Mouse (Mus musculus) limb, embryonic 12.5 days (tissue): ENCODE measurements around the gene Plce1. TPM values are rescaled to one million over a fixed set of nuclear protein-coding genes. Genes with fewer than 3 reads are reported as not detected.

ENCODE experiments used
- ATAC-seq: fragments of 200-750 bp; cut with Nextera tagmentation; 2 replicates; pipeline ENCODE4 v1.8.0; 2017; ENCODE audit warnings: low read depth, moderate TSS enrichment; ENCODE audit not compliant: insufficient number of reproducible peaks, insufficient read depth, low FRiP score, low TSS enrichment
- H3K27ac ChIP-seq: fragments of 300-500 bp; sonication (generic); 2 replicates; pipeline ENCODE4 v1.5.1; 2016; ENCODE audit warnings: mild to moderate bottlenecking, moderate library complexity
- H3K27me3 ChIP-seq: fragments of 300-500 bp; sonication (generic); 2 replicates; pipeline ENCODE4 v1.6.1; 2016; ENCODE audit warnings: mild to moderate bottlenecking, moderate library complexity
- H3K36me3 ChIP-seq: fragments of 300-500 bp; sonication (generic); 2 replicates; pipeline ENCODE4 v1.6.1; 2016; ENCODE audit warnings: mild to moderate bottlenecking, moderate library complexity
- H3K4me1 ChIP-seq: fragments of 300-500 bp; sonication (generic); replicated peaks from 2 replicates; pipeline ENCODE4 v1.6.1; 2016
- H3K4me2 ChIP-seq: fragments of 300-500 bp; sonication (generic); 2 replicates; pipeline ENCODE4 v1.6.1; 2016; ENCODE audit warnings: mild to moderate bottlenecking, moderate library complexity
- H3K4me3 ChIP-seq: fragments of 300-500 bp; sonication (generic); replicated peaks from 2 replicates; pipeline ENCODE4 v1.5.1; 2016; ENCODE audit warnings: mild to moderate bottlenecking
- H3K9ac ChIP-seq: fragments of 300-500 bp; sonication (generic); replicated peaks from 2 replicates; pipeline ENCODE4 v1.6.1; 2016; ENCODE audit warnings: mild to moderate bottlenecking, moderate library complexity
- H3K9me3 ChIP-seq: fragments of 300-500 bp; sonication (generic); 2 replicates; pipeline ENCODE4 v1.6.1; 2016; ENCODE audit warnings: mild to moderate bottlenecking, moderate library complexity
- WGBS: fragments of 180-500 bp; shearing (Covaris S2); methylation state at CpG from one replicate; pipeline ENCODE4 v1.1.7; 2016; 5-methylcytosine and 5-hydroxymethylcytosine counted together
- polyA plus RNA-seq: library from polyadenylated mRNA; unstranded; fragments of >200 nt; fragmentation: Nextera tagmentation; extraction: Ambion mirVana; gene quantifications from 2 replicates; pipeline ENCODE4 v1.2.1, GENCODE M21; 2016

Plce1 gene
- polyA plus RNA-seq, 1 experiment from 2014 or later, result 7.1 TPM

- Histone ChIP-seq H3K27me3 (peaks cover 2% of the 10 kb centered on the region), H3K9ac (no peak overlapping the region), H3K9me3 (no peaks in the 10 kb centered on the region), H3K36me3 (no peaks in the 10 kb centered on the region), H3K4me1 (peaks cover 30% of the 10 kb centered on the region), H3K27ac (no peak overlapping the region), H3K4me2 (no peak overlapping the region), H3K4me3 (no peak overlapping the region)
- WGBS, result 73% methylated on average over 7 of the region's 7 CpGs
- ATAC-seq, result no peak
Measured at GRCm38 (mm10) chr19:38475394-38475793, 5.5 kb upstream of the Plce1 start.

- no peaks in the 10 kb centered on the region for H3K36me3 ChIP-seq
- peaks cover 49% of the 10 kb centered on the region for H3K4me1 ChIP-seq
- WGBS, result 20% methylated on average over 5 of the region's 5 CpGs
- peak overlapping the region; percentile 84 for H3K27ac ChIP-seq
- H3K4me2 ChIP-seq, result no peak overlapping the region
- ATAC-seq, result no peak
- peaks cover 7% of the 10 kb centered on the region for H3K27me3 ChIP-seq
- no peak overlapping the region for H3K9ac ChIP-seq
- H3K9me3 ChIP-seq, result no peaks in the 10 kb centered on the region
- H3K4me3 ChIP-seq, result no peak overlapping the region
Measured at GRCm38 (mm10) chr19:38478286-38478685, 2.6 kb upstream of the Plce1 start.

- peak overlapping the region; percentile 86; the same call in 1 of the 2 replicates for H3K4me2 ChIP-seq
- 42% methylated on average over 7 of the region's 7 CpGs for WGBS
- no peaks in the 10 kb centered on the region for H3K36me3 ChIP-seq
- H3K4me3 ChIP-seq, result no peak overlapping the region
- peaks cover 7% of the 10 kb centered on the region for H3K27me3 ChIP-seq
- peak overlapping the region; percentile 84 for H3K27ac ChIP-seq
- ATAC-seq, result peak; percentile 63
- H3K4me1 ChIP-seq, result peaks cover 52% of the 10 kb centered on the region
- no peak overlapping the region for H3K9ac ChIP-seq
- no peaks in the 10 kb centered on the region for H3K9me3 ChIP-seq
Measured at GRCm38 (mm10) chr19:38478948-38479347, 2.0 kb upstream of the Plce1 start.

- peaks cover 7% of the 10 kb centered on the region for H3K27me3 ChIP-seq
- H3K36me3 ChIP-seq, result no peaks in the 10 kb centered on the region
- WGBS, result 79% methylated on average over 5 of the region's 5 CpGs
- peaks cover 52% of the 10 kb centered on the region for H3K4me1 ChIP-seq
- H3K4me3 ChIP-seq, result no peak overlapping the region
- H3K9me3 ChIP-seq, result no peaks in the 10 kb centered on the region
- ATAC-seq, result no peak
- H3K27ac ChIP-seq, result peak overlapping the region; percentile 84
- H3K4me2 ChIP-seq, result peak overlapping the region; percentile 86; the same call in 1 of the 2 replicates
- no peak overlapping the region for H3K9ac ChIP-seq
Measured at GRCm38 (mm10) chr19:38479473-38479872, 1.4 kb upstream of the Plce1 start.

GRCm38 (mm10) chr19:38480156-38480720 lies 671 bp upstream of the Plce1 start:
- WGBS, result 10% methylated on average over 12 of the region's 12 CpGs
- peak overlapping the region; percentile 81; the same call in 1 of the 2 replicates for H3K9ac ChIP-seq

GRCm38 (mm10) chr19:38481906-38482305 lies 997 bp downstream of the Plce1 start:
- Histone ChIP-seq H3K27me3 (peaks cover 10% of the 10 kb centered on the region), H3K4me2 (peak overlapping the region; percentile 86), H3K27ac (no peak overlapping the region), H3K9me3 (no peaks in the 10 kb centered on the region), H3K9ac (peak overlapping the region; percentile 81; the same call in 1 of the 2 replicates), H3K4me3 (peak overlapping the region; percentile 80), H3K36me3 (no peaks in the 10 kb centered on the region), H3K4me1 (peaks cover 65% of the 10 kb centered on the region)
- 20% methylated on average over 8 of the region's 8 CpGs for WGBS
- no peak for ATAC-seq

More at GRCm38 (mm10) chr19:38480156-38480720, 671 bp upstream of the Plce1 start:
- Histone ChIP-seq H3K9me3 (no peaks in the 10 kb centered on the region), H3K27ac (no peak overlapping the region), H3K4me2 (peak overlapping the region; percentile 86), H3K36me3 (no peaks in the 10 kb centered on the region), H3K27me3 (peaks cover 10% of the 10 kb centered on the region), H3K4me3 (peak overlapping the region; percentile 80), H3K4me1 (peaks cover 52% of the 10 kb centered on the region)
- ATAC-seq, result no peak

- H3K27me3 ChIP-seq, result peaks cover 10% of the 10 kb centered on the region
- H3K9ac ChIP-seq, result peak overlapping the region; percentile 1; the same call in 1 of the 2 replicates
- H3K4me2 ChIP-seq, result peak overlapping the region; percentile 86
- H3K9me3 ChIP-seq, result no peaks in the 10 kb centered on the region
- ATAC-seq, result no peak
- H3K36me3 ChIP-seq, result no peaks in the 10 kb centered on the region
- H3K27ac ChIP-seq, result no peak overlapping the region
- peaks cover 64% of the 10 kb centered on the region for H3K4me1 ChIP-seq
- WGBS, result 20% methylated on average over 19 of the region's 19 CpGs
- peak overlapping the region; percentile 80 for H3K4me3 ChIP-seq
Measured at GRCm38 (mm10) chr19:38482406-38483181, 1.7 kb downstream of the Plce1 start.

- peaks cover 38% of the 10 kb centered on the region for H3K4me1 ChIP-seq
- ATAC-seq, result no peak
- no peak overlapping the region for H3K9ac ChIP-seq
- 22% methylated on average over 11 of the region's 11 CpGs for WGBS
- H3K27ac ChIP-seq, result no peak overlapping the region
- peak overlapping the region; percentile 35 for H3K4me2 ChIP-seq
- no peaks in the 10 kb centered on the region for H3K9me3 ChIP-seq
- H3K36me3 ChIP-seq, result no peaks in the 10 kb centered on the region
- H3K27me3 ChIP-seq, result 0 out of 2 replicates have a peak, but pooled peaks cover 7% of the 10 kb centered on the region
- no peak overlapping the region for H3K4me3 ChIP-seq
Measured at GRCm38 (mm10) chr19:38485779-38486555, 5.1 kb downstream of the Plce1 start.

GRCm38 (mm10) chr19:38487501-38487900 lies 6.6 kb downstream of the Plce1 start:
- no peak overlapping the region for H3K27ac ChIP-seq

GRCm38 (mm10) chr19:38488103-38488912 lies 7.4 kb downstream of the Plce1 start:
- peaks cover 22% of the 10 kb centered on the region for H3K4me1 ChIP-seq
- H3K4me2 ChIP-seq, result no peak overlapping the region
- H3K9ac ChIP-seq, result no peak overlapping the region
- H3K27me3 ChIP-seq, result 0 out of 2 replicates have a peak, but pooled peaks cover 3% of the 10 kb centered on the region
- no peaks in the 10 kb centered on the region for H3K36me3 ChIP-seq
- 71% methylated on average over 9 of the region's 9 CpGs for WGBS
- no peaks in the 10 kb centered on the region for H3K9me3 ChIP-seq
- peak overlapping the region; percentile 17; the same call in 1 of the 2 replicates for H3K27ac ChIP-seq
- no peak for ATAC-seq
- no peak overlapping the region for H3K4me3 ChIP-seq

More at GRCm38 (mm10) chr19:38487501-38487900, 6.6 kb downstream of the Plce1 start:
- H3K27me3 ChIP-seq, result 0 out of 2 replicates have a peak, but pooled peaks cover 7% of the 10 kb centered on the region
- H3K4me3 ChIP-seq, result no peak overlapping the region
- no peak overlapping the region for H3K9ac ChIP-seq
- H3K36me3 ChIP-seq, result no peaks in the 10 kb centered on the region
- WGBS, result 66% methylated on average over 4 of the region's 4 CpGs
- H3K9me3 ChIP-seq, result no peaks in the 10 kb centered on the region
- no peak overlapping the region for H3K4me2 ChIP-seq
- no peak for ATAC-seq
- H3K4me1 ChIP-seq, result peaks cover 29% of the 10 kb centered on the region
